Mouse (Mus musculus) stomach, postnatal 0 days (tissue): ENCODE data around the gene Gtf2ird1. TPM values are rescaled to one million over a fixed set of nuclear protein-coding genes. Genes with fewer than 3 reads are reported as not detected.

Source experiments
- ATAC-seq: fragments of 200-750 bp; cut with Nextera tagmentation; 2 replicates; pipeline ENCODE4 v1.8.0; 2017; ENCODE audit not compliant: low FRiP score, low TSS enrichment
- DNase-seq: peaks from one replicate; pipeline ENCODE4 v3.0.0-alpha.2; 2016; ENCODE audit warnings: low spot score
- H3K27ac ChIP-seq: fragments of 300-500 bp; sonication (generic); replicated peaks from 2 replicates; pipeline ENCODE4 v1.5.1; 2014; ENCODE audit warnings: mild to moderate bottlenecking, control low read depth
- H3K27me3 ChIP-seq: fragments of 300-500 bp; sonication (generic); 2 replicates; pipeline ENCODE4 v1.6.1; 2014; ENCODE audit warnings: low read length; ENCODE audit not compliant: control insufficient read depth, insufficient read depth
- H3K36me3 ChIP-seq: fragments of 300-500 bp; sonication (generic); 2 replicates; pipeline ENCODE4 v1.6.1; 2014; ENCODE audit warnings: low read length, mixed read lengths; ENCODE audit not compliant: control insufficient read depth, insufficient read depth
- H3K4me1 ChIP-seq: fragments of 300-500 bp; sonication (generic); replicated peaks from 2 replicates; pipeline ENCODE4 v1.6.1; 2014; ENCODE audit warnings: antibody characterized with exemption; ENCODE audit not compliant: control insufficient read depth, insufficient read depth
- H3K4me2 ChIP-seq: fragments of 300-500 bp; sonication (generic); replicated peaks from 2 replicates; pipeline ENCODE4 v1.6.1; 2014; ENCODE audit warnings: low read depth, mild to moderate bottlenecking, control low read depth, moderate library complexity
- H3K4me3 ChIP-seq: fragments of 300-500 bp; sonication (generic); 2 replicates; pipeline ENCODE4 v1.5.1; 2014; ENCODE audit warnings: low read depth, low read length, control low read depth
- H3K9ac ChIP-seq: fragments of 300-500 bp; sonication (generic); 2 replicates; pipeline ENCODE4 v1.6.1; 2014; ENCODE audit warnings: mild to moderate bottlenecking, low read length, control low read depth, mixed read lengths
- H3K9me3 ChIP-seq: fragments of 300-500 bp; sonication (generic); 2 replicates; pipeline ENCODE4 v1.6.1; 2016; ENCODE audit warnings: low read length; ENCODE audit not compliant: control insufficient read depth
- CTCF ChIP-seq: IDR thresholded peaks from 2 replicates; pipeline ENCODE4 v1.5.1; 2016; ENCODE audit warnings: antibody characterized with exemption, low read depth, mild to moderate bottlenecking, moderate library complexity
- EP300 ChIP-seq: optimal IDR thresholded peaks from 2 replicates; pipeline ENCODE3; 2016; ENCODE audit warnings: antibody characterized with exemption
- WGBS: fragments of 180-500 bp; shearing (Covaris S2); extraction: QIAGEN DNeasy Blood & Tissue Kit; methylation state at CpG from one replicate; pipeline ENCODE4 v1.1.7; 2014; 5-methylcytosine and 5-hydroxymethylcytosine counted together
- polyA plus RNA-seq: library from polyadenylated mRNA; unstranded; fragments of >200 nt; fragmentation: Nextera tagmentation; extraction: Ambion mirVana; gene quantifications from 2 replicates; pipeline ENCODE4 v1.2.1, GENCODE M21; 2015

The Gtf2ird1 gene
- polyA plus RNA-seq, 1 experiment from 2014 or later: 42.4 TPM

DNA sequence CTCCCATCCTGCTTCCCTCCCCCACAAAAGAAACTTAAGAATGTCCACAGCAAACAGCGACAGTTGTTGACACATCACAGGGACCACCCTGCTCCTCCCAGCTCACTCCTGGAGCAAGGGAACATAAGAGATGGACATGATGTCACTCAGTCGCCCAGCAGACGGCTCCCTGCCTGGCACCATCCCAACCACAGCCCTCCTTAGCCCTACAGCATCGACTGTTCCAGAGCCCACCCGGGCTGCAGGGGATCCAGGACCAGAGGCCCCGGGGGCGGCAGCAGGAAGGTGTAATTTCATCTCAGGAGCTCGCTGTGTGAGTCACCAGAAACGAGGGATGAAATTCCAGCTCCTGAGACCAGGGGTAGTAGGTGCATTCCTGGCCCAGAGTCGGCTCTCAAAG lies 10.6 kb downstream of the Gtf2ird1 start:
- 0 out of 2 replicates have a peak, but pooled peaks cover 2% of the 10 kb centered on the region for H3K36me3 ChIP-seq
- no peaks in the 10 kb centered on the region for H3K9me3 ChIP-seq
- peak overlapping the region; percentile 45; the same call in 1 of the 2 replicates for H3K9ac ChIP-seq
- DNase-seq (no peak), ATAC-seq (0 out of 2 replicates have a peak, but pooled peaks have one; percentile 19)
- H3K27me3 ChIP-seq: no peaks in the 10 kb centered on the region
- H3K4me2 ChIP-seq: no peak overlapping the region
- no peak overlapping the region for H3K4me3 ChIP-seq
- TF ChIP-seq EP300: no peak
- TF ChIP-seq CTCF: no peak
- WGBS: 13% methylated on average over 10 of the region's 10 CpGs
- peak overlapping the region; percentile 89 for H3K27ac ChIP-seq
- peaks cover 6% of the 10 kb centered on the region for H3K4me1 ChIP-seq

DNA sequence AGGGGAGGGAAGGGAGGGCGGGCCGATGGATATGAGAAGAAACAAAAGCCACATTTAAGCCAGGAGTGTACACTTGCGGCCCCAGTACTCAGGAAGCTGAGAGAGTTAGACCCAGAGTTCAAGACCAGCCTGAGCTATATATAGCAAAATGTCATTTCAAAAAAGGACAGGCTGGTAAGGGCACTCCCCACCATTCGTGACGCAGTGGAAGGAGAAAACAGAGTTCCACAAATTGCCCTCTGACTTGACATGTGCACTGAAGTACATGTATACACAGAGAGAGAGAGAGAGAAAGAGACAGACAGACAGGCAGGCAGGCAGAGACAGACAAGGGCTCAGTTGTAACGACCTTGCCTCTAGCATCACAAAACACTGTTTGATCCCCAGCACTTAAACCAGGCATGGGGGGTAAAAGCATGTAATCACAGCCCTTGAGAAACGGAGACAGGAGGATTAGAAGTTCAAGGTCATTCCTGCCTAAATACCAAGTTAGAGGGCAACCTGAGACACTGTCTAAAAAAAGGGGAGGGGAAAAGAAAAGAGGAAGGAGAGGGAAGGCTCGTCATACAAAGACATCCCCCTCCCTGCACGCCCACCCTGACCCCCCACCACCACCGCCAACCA lies 11.2 kb downstream of the Gtf2ird1 start:
- Histone ChIP-seq H3K9ac (no peak overlapping the region), H3K4me3 (no peak overlapping the region), H3K4me1 (peaks cover 11% of the 10 kb centered on the region), H3K36me3 (0 out of 2 replicates have a peak, but pooled peaks cover 2% of the 10 kb centered on the region), H3K27ac (peak overlapping the region; percentile 89), H3K9me3 (no peaks in the 10 kb centered on the region), H3K27me3 (no peaks in the 10 kb centered on the region), H3K4me2 (no peak overlapping the region)
- TF ChIP-seq CTCF (no peak), EP300 (no peak)
- WGBS: 25% methylated on average over 10 of the region's 10 CpGs
- DNase-seq (no peak), ATAC-seq (0 out of 2 replicates have a peak, but pooled peaks have one; percentile 11)

DNA sequence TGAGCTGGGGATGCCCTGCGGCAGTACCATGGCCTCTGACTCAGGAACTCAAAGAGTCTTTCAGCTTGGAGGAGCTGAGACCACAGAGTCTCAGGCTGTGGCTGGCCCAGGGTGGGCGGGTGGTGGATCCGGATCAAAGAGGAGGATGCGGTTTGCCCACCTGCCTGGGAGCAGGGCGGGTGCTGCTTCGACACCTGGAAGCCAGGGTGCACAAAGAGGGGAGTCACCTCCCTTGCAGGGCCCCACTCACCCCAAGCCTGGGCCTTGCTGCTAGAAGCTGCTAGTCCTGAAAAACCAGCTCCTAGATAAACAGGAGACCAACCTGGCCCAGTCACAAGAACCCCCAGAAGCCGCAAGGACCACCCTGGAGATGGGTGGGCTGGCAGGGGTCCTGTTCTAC lies 12.0 kb downstream of the Gtf2ird1 start:
- TF ChIP-seq EP300 (peak; percentile 89), CTCF (no peak)
- Histone ChIP-seq H3K4me2 (no peak overlapping the region), H3K4me3 (no peak overlapping the region), H3K36me3 (0 out of 2 replicates have a peak, but pooled peaks cover under 1% of the 10 kb centered on the region), H3K27me3 (no peaks in the 10 kb centered on the region), H3K9me3 (no peaks in the 10 kb centered on the region), H3K27ac (peak overlapping the region; percentile 89), H3K9ac (no peak overlapping the region), H3K4me1 (peaks cover 15% of the 10 kb centered on the region)
- peak; percentile 79 for ATAC-seq
- peak; percentile 75 for DNase-seq
- 65% methylated on average over 7 of the region's 7 CpGs for WGBS

DNA sequence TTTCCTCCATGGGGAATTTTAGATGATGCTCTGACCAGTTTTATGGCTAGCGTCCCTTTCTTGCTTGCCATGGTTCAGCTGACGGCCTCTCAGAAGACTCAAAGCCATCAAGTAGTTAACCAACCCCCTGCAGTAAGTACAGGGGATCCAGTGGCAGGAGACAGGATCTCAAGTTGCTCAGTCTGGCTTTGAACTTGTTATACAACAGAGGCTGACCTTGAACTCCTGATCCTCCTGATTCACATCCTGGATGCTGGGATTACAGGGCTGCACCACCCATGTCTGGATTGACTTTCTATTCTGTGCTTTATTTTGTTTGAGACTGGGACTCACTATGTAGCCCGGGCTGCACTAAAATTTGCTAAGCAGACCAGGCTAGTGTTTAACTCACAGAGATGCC lies 14.4 kb downstream of the Gtf2ird1 start:
- TF ChIP-seq CTCF (no peak), EP300 (no peak)
- H3K27ac ChIP-seq: no peak overlapping the region
- no peak overlapping the region for H3K4me3 ChIP-seq
- DNase-seq (no peak), ATAC-seq (no peak)
- peaks cover 19% of the 10 kb centered on the region for H3K4me1 ChIP-seq
- H3K9ac ChIP-seq: no peak overlapping the region
- H3K4me2 ChIP-seq: no peak overlapping the region
- H3K36me3 ChIP-seq: no peaks in the 10 kb centered on the region
- no peaks in the 10 kb centered on the region for H3K9me3 ChIP-seq
- no peaks in the 10 kb centered on the region for H3K27me3 ChIP-seq
- WGBS: 91% methylated on average over 3 of the region's 3 CpGs

DNA sequence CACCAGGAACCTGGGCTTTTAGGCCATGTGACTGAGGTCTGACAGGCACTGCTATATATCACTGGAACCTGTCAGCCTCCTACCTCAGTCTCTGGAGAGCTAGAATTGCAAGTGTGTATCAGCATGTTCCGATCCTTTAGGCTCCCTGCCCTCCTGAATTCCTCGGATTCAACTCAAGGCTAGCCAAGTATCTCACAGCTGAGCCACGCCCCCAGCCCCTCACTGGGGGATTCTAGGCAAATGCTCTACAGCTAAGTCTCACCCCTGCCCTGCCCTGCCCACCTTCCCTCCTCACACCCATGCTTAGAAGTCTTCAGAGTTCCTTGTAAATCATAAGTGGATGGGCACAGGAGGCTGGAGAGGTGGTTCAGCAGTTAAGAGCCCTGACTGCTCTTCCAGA lies 15.4 kb downstream of the Gtf2ird1 start:
- Histone ChIP-seq H3K27me3 (no peaks in the 10 kb centered on the region), H3K9ac (no peak overlapping the region), H3K27ac (peak overlapping the region; percentile 49; the same call in 1 of the 2 replicates), H3K4me1 (peaks cover 19% of the 10 kb centered on the region), H3K4me3 (no peak overlapping the region), H3K36me3 (no peaks in the 10 kb centered on the region), H3K4me2 (no peak overlapping the region), H3K9me3 (no peaks in the 10 kb centered on the region)
- ATAC-seq: no peak
- DNase-seq: no peak
- no peak for TF ChIP-seq CTCF
- TF ChIP-seq EP300: no peak
- WGBS: 48% methylated on average over 3 of the region's 3 CpGs

DNA sequence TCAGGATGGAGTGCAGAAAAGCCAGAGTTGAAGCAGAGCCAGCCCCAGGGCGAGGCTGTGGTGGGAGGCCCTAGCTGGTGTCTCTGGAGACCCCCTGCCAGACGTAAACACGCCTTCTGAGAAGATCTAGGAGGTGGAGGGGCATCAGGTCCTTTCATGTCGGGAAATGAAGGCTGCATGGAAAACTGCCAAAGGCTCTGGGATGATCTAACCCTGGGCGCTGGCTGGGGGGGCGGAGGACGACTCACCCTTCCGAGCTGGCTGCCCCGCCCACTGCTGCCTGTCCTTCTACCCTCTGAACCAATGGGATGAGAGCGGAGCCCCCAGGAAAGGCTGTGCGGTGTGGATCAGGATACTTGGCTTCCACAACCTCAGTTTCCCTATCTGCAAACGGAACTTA lies 16.4 kb downstream of the Gtf2ird1 start:
- H3K9ac ChIP-seq: no peak overlapping the region
- no peaks in the 10 kb centered on the region for H3K36me3 ChIP-seq
- no peak; the same call in 1 of the 2 replicates for ATAC-seq
- H3K4me2 ChIP-seq: no peak overlapping the region
- no peak for TF ChIP-seq CTCF
- TF ChIP-seq EP300: no peak
- no peak overlapping the region for H3K4me3 ChIP-seq
- no peaks in the 10 kb centered on the region for H3K27me3 ChIP-seq
- H3K9me3 ChIP-seq: no peaks in the 10 kb centered on the region
- peak; percentile 67 for DNase-seq
- H3K27ac ChIP-seq: peak overlapping the region; percentile 41
- 42% methylated on average over 12 of the region's 12 CpGs for WGBS
- peaks cover 15% of the 10 kb centered on the region for H3K4me1 ChIP-seq
